Mouse (Mus musculus) 3134 (cell line): Measurements from ENCODE around the gene Ttc23.

Source experiments
- DNase-seq: peaks from one replicate; pipeline ENCODE4 v3.0.0-alpha.2; 2011; ENCODE audit warnings: low spot score; ENCODE audit not compliant: insufficient read length; ENCODE audit errors: extremely low read depth

Ttc23 gene

GRCm38 (mm10) chr7:67647277-67647676 lies at the start of gene Ttc23:
TSS of gene Ttc23 (plus strand) at chr7:67647410.
- peak; percentile 72 for DNase-seq

GRCm38 (mm10) chr7:67598050-67598449 lies 49.2 kb upstream of the Ttc23 start:
- DNase-seq = peak; percentile 25

- no peak for DNase-seq
These were observed 42.1 kb upstream of the Ttc23 start for GRCm38 (mm10) chr7:67605114-67605513.

- DNase-seq = no peak
These were observed 41.0 kb upstream of the Ttc23 start for GRCm38 (mm10) chr7:67606250-67606649.

GRCm38 (mm10) chr7:67607669-67608347 lies 39.4 kb upstream of the Ttc23 start:
- no peak for DNase-seq

- DNase-seq = no peak
These were observed 38.7 kb upstream of the Ttc23 start for GRCm38 (mm10) chr7:67608348-67609024.

- DNase-seq = no peak
These were observed 33.3 kb upstream of the Ttc23 start for GRCm38 (mm10) chr7:67613795-67614463.

- no peak for DNase-seq
These were observed 32.7 kb upstream of the Ttc23 start for GRCm38 (mm10) chr7:67614464-67614861.

- no peak for DNase-seq
These were observed 30.3 kb upstream of the Ttc23 start for GRCm38 (mm10) chr7:67616890-67617289.

GRCm38 (mm10) chr7:67617646-67618045 lies 29.6 kb upstream of the Ttc23 start:
- DNase-seq = no peak

GRCm38 (mm10) chr7:67618316-67618715 lies 28.9 kb upstream of the Ttc23 start:
- DNase-seq = no peak

- DNase-seq = no peak
These were observed 27.4 kb upstream of the Ttc23 start for GRCm38 (mm10) chr7:67619836-67620235.

GRCm38 (mm10) chr7:67622151-67622550 lies 25.1 kb upstream of the Ttc23 start:
- DNase-seq = no peak

GRCm38 (mm10) chr7:67626671-67627070 lies 20.5 kb upstream of the Ttc23 start:
- no peak for DNase-seq

GRCm38 (mm10) chr7:67629681-67630080 lies 17.5 kb upstream of the Ttc23 start:
- no peak for DNase-seq

- peak; percentile 38 for DNase-seq
These were observed 16.4 kb upstream of the Ttc23 start for GRCm38 (mm10) chr7:67630817-67631216.

- no peak for DNase-seq
These were observed 14.8 kb upstream of the Ttc23 start for GRCm38 (mm10) chr7:67632380-67632779.

- DNase-seq = no peak
These were observed 13.0 kb upstream of the Ttc23 start for GRCm38 (mm10) chr7:67634210-67634609.

- no peak for DNase-seq
These were observed 11.0 kb upstream of the Ttc23 start for GRCm38 (mm10) chr7:67636161-67636560.

- DNase-seq = no peak
These were observed 8.2 kb upstream of the Ttc23 start for GRCm38 (mm10) chr7:67639006-67639405.

- DNase-seq = no peak
These were observed 4.3 kb upstream of the Ttc23 start for GRCm38 (mm10) chr7:67642955-67643354.

GRCm38 (mm10) chr7:67644291-67644690 lies 2.9 kb upstream of the Ttc23 start:
- no peak for DNase-seq
